Mouse (Mus musculus): ENCODE results near the gene Dmpk. TPM values are rescaled to one million over a fixed set of nuclear protein-coding genes. Genes with fewer than 3 reads are reported as not detected.
"Not testable (repeated sequence)": the region's sequence is repeated elsewhere in the genome, so short reads cannot be mapped to it uniquely, and the experiment has no call there.

The Dmpk gene
- polyA plus RNA-seq, 1 experiment from 2014 or later = 10.9 TPM

- Histone ChIP-seq H3K4me1 (replicated peaks) (peaks cover 10% of the 10 kb centered on the region), H3K27ac (replicated peaks) (no peak overlapping the region), H3K4me3 (no peak overlapping the region), H3K9me3 (no peaks in the 10 kb centered on the region), H3K27me3 (no peaks in the 10 kb centered on the region), H3K36me3 (peaks cover 17% of the 10 kb centered on the region), H3K9ac (no peak overlapping the region), H3K4me2 (no peak overlapping the region)
- ATAC-seq (ENCODE audit: low FRiP score, low read depth) = no peak
- 93% methylated on average over 8 of the region's 8 CpGs for WGBS
Observed at GRCm38 (mm10) chr7:19055108-19055507, 28.5 kb upstream of the Dmpk start.

- no peaks in the 10 kb centered on the region for H3K9me3 ChIP-seq
- 92% methylated on average over 10 of the region's 10 CpGs for WGBS
- ATAC-seq (ENCODE audit: low FRiP score, low read depth) = no peak
Observed at GRCm38 (mm10) chr7:19057405-19057804, 26.2 kb upstream of the Dmpk start.

GRCm38 (mm10) chr7:19065896-19066295, 17.8 kb upstream of the Dmpk start:
- H3K4me1 ChIP-seq (replicated peaks) = no peaks in the 10 kb centered on the region
- H3K36me3 ChIP-seq = no peaks in the 10 kb centered on the region
- H3K9ac ChIP-seq = no peak overlapping the region
- H3K4me2 ChIP-seq = peak overlapping the region; percentile 45
- H3K27ac ChIP-seq (replicated peaks) = no peak overlapping the region
- H3K4me3 ChIP-seq = peak overlapping the region; percentile 20
- no peak for ATAC-seq (ENCODE audit: low FRiP score, low read depth)
- 58% methylated on average over 13 of the region's 13 CpGs for WGBS
- H3K9me3 ChIP-seq = no peaks in the 10 kb centered on the region
- H3K27me3 ChIP-seq = peaks cover 30% of the 10 kb centered on the region

More at GRCm38 (mm10) chr7:19057405-19057804, 26.2 kb upstream of the Dmpk start:
- no peak overlapping the region for H3K4me3 ChIP-seq
- no peak overlapping the region for H3K27ac ChIP-seq (replicated peaks)
- no peak overlapping the region for H3K4me2 ChIP-seq
- H3K4me1 ChIP-seq (replicated peaks) = peaks cover 10% of the 10 kb centered on the region
- no peaks in the 10 kb centered on the region for H3K27me3 ChIP-seq
- no peak overlapping the region for H3K9ac ChIP-seq
- no peaks in the 10 kb centered on the region for H3K36me3 ChIP-seq

- H3K36me3 ChIP-seq = no peaks in the 10 kb centered on the region
- no peak overlapping the region for H3K4me3 ChIP-seq
- H3K9me3 ChIP-seq = no peaks in the 10 kb centered on the region
- peaks cover 30% of the 10 kb centered on the region for H3K27me3 ChIP-seq
- no peak overlapping the region for H3K27ac ChIP-seq (replicated peaks)
- H3K4me1 ChIP-seq (replicated peaks) = no peaks in the 10 kb centered on the region
- ATAC-seq (ENCODE audit: low FRiP score, low read depth) = no peak
- H3K9ac ChIP-seq = no peak overlapping the region
- no peak overlapping the region for H3K4me2 ChIP-seq
- 41% methylated on average over 14 of the region's 14 CpGs for WGBS
Observed at GRCm38 (mm10) chr7:19067063-19067462, 16.6 kb upstream of the Dmpk start.

GRCm38 (mm10) chr7:19067935-19068334, 15.7 kb upstream of the Dmpk start:
- H3K27me3 ChIP-seq = peaks cover 30% of the 10 kb centered on the region
- H3K27ac ChIP-seq (replicated peaks) = no peak overlapping the region
- H3K36me3 ChIP-seq = no peaks in the 10 kb centered on the region
- H3K4me1 ChIP-seq (replicated peaks) = no peaks in the 10 kb centered on the region
- no peak for ATAC-seq (ENCODE audit: low FRiP score, low read depth)
- no peak overlapping the region for H3K4me2 ChIP-seq
- no peak overlapping the region for H3K4me3 ChIP-seq
- no peaks in the 10 kb centered on the region for H3K9me3 ChIP-seq
- WGBS = 62% methylated on average over 14 of the region's 14 CpGs
- no peak overlapping the region for H3K9ac ChIP-seq

GRCm38 (mm10) chr7:19068707-19069106, 14.9 kb upstream of the Dmpk start:
- H3K27ac ChIP-seq (replicated peaks) = no peak overlapping the region
- 9% methylated on average over 2 of the region's 2 CpGs for WGBS
- no peak for ATAC-seq (ENCODE audit: low FRiP score, low read depth)
- no peaks in the 10 kb centered on the region for H3K36me3 ChIP-seq
- no peak overlapping the region for H3K9ac ChIP-seq
- no peak overlapping the region for H3K4me2 ChIP-seq
- H3K4me3 ChIP-seq = no peak overlapping the region
- no peaks in the 10 kb centered on the region for H3K9me3 ChIP-seq
- no peaks in the 10 kb centered on the region for H3K4me1 ChIP-seq (replicated peaks)
- peaks cover 30% of the 10 kb centered on the region for H3K27me3 ChIP-seq

GRCm38 (mm10) chr7:19069500-19069899, 14.1 kb upstream of the Dmpk start:
- no peaks in the 10 kb centered on the region for H3K9me3 ChIP-seq
- ATAC-seq (ENCODE audit: low FRiP score, low read depth) = no peak
- H3K4me2 ChIP-seq = no peak overlapping the region
- H3K4me1 ChIP-seq (replicated peaks) = no peaks in the 10 kb centered on the region
- H3K27me3 ChIP-seq = peaks cover 26% of the 10 kb centered on the region
- H3K27ac ChIP-seq (replicated peaks) = no peak overlapping the region
- no peaks in the 10 kb centered on the region for H3K36me3 ChIP-seq
- WGBS = 49% methylated on average over 3 of the region's 3 CpGs
- no peak overlapping the region for H3K9ac ChIP-seq
- no peak overlapping the region for H3K4me3 ChIP-seq

- H3K27ac ChIP-seq (replicated peaks); ATAC-seq (ENCODE audit: low FRiP score, low read depth): not testable (repeated sequence)
Observed at GRCm38 (mm10) chr7:19071024-19071423, 12.6 kb upstream of the Dmpk start.

GRCm38 (mm10) chr7:19073504-19073903, 10.1 kb upstream of the Dmpk start:
- H3K27ac ChIP-seq (replicated peaks) = no peak overlapping the region
- peaks cover 22% of the 10 kb centered on the region for H3K4me1 ChIP-seq (replicated peaks)
- peaks cover 6% of the 10 kb centered on the region for H3K36me3 ChIP-seq
- no peaks in the 10 kb centered on the region for H3K27me3 ChIP-seq
- H3K4me3 ChIP-seq = no peak overlapping the region
- no peak overlapping the region for H3K4me2 ChIP-seq
- H3K9me3 ChIP-seq = no peaks in the 10 kb centered on the region
- WGBS = 78% methylated on average over 9 of the region's 9 CpGs
- no peak for ATAC-seq (ENCODE audit: low FRiP score, low read depth)
- H3K9ac ChIP-seq = no peak overlapping the region

More at GRCm38 (mm10) chr7:19071024-19071423, 12.6 kb upstream of the Dmpk start:
- not testable (repeated sequence) for H3K9ac ChIP-seq; H3K36me3 ChIP-seq; H3K9me3 ChIP-seq; H3K4me2 ChIP-seq; H3K4me3 ChIP-seq; H3K4me1 ChIP-seq (replicated peaks)
- H3K27me3 ChIP-seq = peaks cover 12% of the 10 kb centered on the region
- WGBS = 55% methylated on average over 3 of the region's 3 CpGs

GRCm38 (mm10) chr7:19074494-19074893, 9.2 kb upstream of the Dmpk start:
- Histone ChIP-seq H3K9ac (no peak overlapping the region), H3K9me3 (no peaks in the 10 kb centered on the region), H3K4me3 (no peak overlapping the region), H3K4me2 (no peak overlapping the region), H3K27ac (replicated peaks) (no peak overlapping the region), H3K27me3 (no peaks in the 10 kb centered on the region), H3K36me3 (peaks cover 13% of the 10 kb centered on the region), H3K4me1 (replicated peaks) (peaks cover 22% of the 10 kb centered on the region)
- 96% methylated on average over 6 of the region's 6 CpGs for WGBS
- no peak for ATAC-seq (ENCODE audit: low FRiP score, low read depth)

GRCm38 (mm10) chr7:19075231-19075630, 8.4 kb upstream of the Dmpk start:
- no peaks in the 10 kb centered on the region for H3K9me3 ChIP-seq
- ATAC-seq (ENCODE audit: low FRiP score, low read depth) = 0 out of 2 replicates have a peak, but pooled peaks have one; percentile 6
- H3K27ac ChIP-seq (replicated peaks) = peak overlapping the region; percentile 61
- no peaks in the 10 kb centered on the region for H3K27me3 ChIP-seq
- peak overlapping the region; percentile 58 for H3K4me2 ChIP-seq
- 63% methylated on average over 5 of the region's 5 CpGs for WGBS
- H3K36me3 ChIP-seq = peaks cover 18% of the 10 kb centered on the region
- H3K4me3 ChIP-seq = peak overlapping the region; percentile 84
- H3K4me1 ChIP-seq (replicated peaks) = peaks cover 22% of the 10 kb centered on the region
- H3K9ac ChIP-seq = 0 out of 2 replicates have a peak overlapping the region, but pooled peaks have one; percentile 21

GRCm38 (mm10) chr7:19075723-19076585, 7.7 kb upstream of the Dmpk start, which contains the start of gene Dmwd:
Dmwd (plus strand) TSS chr7:19076227.
- peak within 1 kb of the TSS; percentile 75 for H3K27ac ChIP-seq (replicated peaks)
- H3K4me3 ChIP-seq = peak within 1 kb of the TSS; percentile 84
- no peaks in the 10 kb centered on the region for H3K9me3 ChIP-seq
- ATAC-seq (ENCODE audit: low FRiP score, low read depth) = peak; percentile 99
- peaks cover 22% of the 10 kb centered on the region for H3K4me1 ChIP-seq (replicated peaks)
- peak within 1 kb of the TSS; percentile 82 for H3K4me2 ChIP-seq
- no peaks in the 10 kb centered on the region for H3K27me3 ChIP-seq
- WGBS = under 1% methylated on average over 73 of the region's 91 CpGs
- peaks cover 25% of the 10 kb centered on the region for H3K36me3 ChIP-seq
- H3K9ac ChIP-seq = peak within 1 kb of the TSS; percentile 99

All from hindbrain, embryonic 15.5 days (tissue).